Mouse (Mus musculus): Measurements from ENCODE around the gene Vtcn1. TPM values are rescaled to one million over a fixed set of nuclear protein-coding genes. Genes with fewer than 3 reads are reported as not detected.

Gene Vtcn1
- polyA plus RNA-seq, 1 experiment from 2014 or later = 0.08 TPM

GRCm38 (mm10) chr3:100861307-100862303 lies 36.3 kb downstream of the Vtcn1 start:
- TF ChIP-seq CTCF (IDR thresholded peaks at IDR 0.05; ENCODE audit: low read depth) = no peak
- WGBS = 76% methylated on average over 23 of the region's 23 CpGs
- no peak overlapping the region for H3K9ac ChIP-seq (ENCODE audit: low read depth, low read length)
- no peaks in the 10 kb centered on the region for H3K4me1 ChIP-seq (replicated peaks; ENCODE audit: control insufficient read depth, insufficient read depth, low read length)
- H3K27me3 ChIP-seq (replicated peaks; ENCODE audit: control insufficient read depth, insufficient read depth, low read length) = no peaks in the 10 kb centered on the region
- no peaks in the 10 kb centered on the region for H3K36me3 ChIP-seq (ENCODE audit: control insufficient read depth, insufficient read depth)
- no peaks in the 10 kb centered on the region for H3K9me3 ChIP-seq (ENCODE audit: control insufficient read depth)
- no peak for ATAC-seq
- H3K4me3 ChIP-seq (ENCODE audit: low read depth, low read length) = no peak overlapping the region
- no peak overlapping the region for H3K27ac ChIP-seq (ENCODE audit: low read depth, low read length)
- no peak overlapping the region for H3K4me2 ChIP-seq (replicated peaks; ENCODE audit: low read depth)

GRCm38 (mm10) chr3:100866946-100867345 lies 41.7 kb downstream of the Vtcn1 start:
- no peak overlapping the region for H3K4me2 ChIP-seq (replicated peaks; ENCODE audit: low read depth)
- no peak for ATAC-seq
- no peak overlapping the region for H3K4me3 ChIP-seq (ENCODE audit: low read depth, low read length)
- H3K4me1 ChIP-seq (replicated peaks; ENCODE audit: control insufficient read depth, insufficient read depth, low read length) = no peaks in the 10 kb centered on the region
- no peak for TF ChIP-seq CTCF (IDR thresholded peaks at IDR 0.05; ENCODE audit: low read depth)
- no peaks in the 10 kb centered on the region for H3K36me3 ChIP-seq (ENCODE audit: control insufficient read depth, insufficient read depth)
- no peaks in the 10 kb centered on the region for H3K9me3 ChIP-seq (ENCODE audit: control insufficient read depth)
- no peaks in the 10 kb centered on the region for H3K27me3 ChIP-seq (replicated peaks; ENCODE audit: control insufficient read depth, insufficient read depth, low read length)
- 86% methylated on average over 5 of the region's 5 CpGs for WGBS
- no peak overlapping the region for H3K9ac ChIP-seq (ENCODE audit: low read depth, low read length)
- no peak overlapping the region for H3K27ac ChIP-seq (ENCODE audit: low read depth, low read length)

DNA sequence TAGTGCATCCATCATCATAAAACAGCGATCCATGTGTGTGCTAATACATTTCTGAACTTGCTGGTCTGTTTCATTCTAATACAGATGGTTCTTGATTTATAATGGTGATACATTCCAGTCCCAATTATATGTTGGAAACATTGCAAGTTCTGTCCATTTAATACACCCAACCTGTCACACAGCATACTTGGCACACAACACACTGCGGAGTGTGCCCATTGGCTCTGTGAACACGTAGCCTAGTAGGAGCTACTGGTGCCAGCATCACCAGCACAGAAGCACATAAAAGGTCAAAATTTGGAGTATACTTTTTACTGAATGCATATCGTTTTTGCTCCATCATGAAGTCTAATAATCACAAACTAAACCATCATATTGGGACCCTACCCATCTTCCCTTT lies 51.8 kb downstream of the Vtcn1 start:
- no peaks in the 10 kb centered on the region for H3K9me3 ChIP-seq (ENCODE audit: control insufficient read depth)
- H3K9ac ChIP-seq (ENCODE audit: low read depth, low read length) = no peak overlapping the region
- WGBS = 90% methylated on average over 4 of the region's 4 CpGs
- no peaks in the 10 kb centered on the region for H3K27me3 ChIP-seq (replicated peaks; ENCODE audit: control insufficient read depth, insufficient read depth, low read length)
- no peak for TF ChIP-seq CTCF (IDR thresholded peaks at IDR 0.05; ENCODE audit: low read depth)
- no peak overlapping the region for H3K4me2 ChIP-seq (replicated peaks; ENCODE audit: low read depth)
- no peaks in the 10 kb centered on the region for H3K36me3 ChIP-seq (ENCODE audit: control insufficient read depth, insufficient read depth)
- no peak for ATAC-seq
- 0 out of 2 replicates have a peak, but pooled peaks cover 3% of the 10 kb centered on the region for H3K4me1 ChIP-seq (replicated peaks; ENCODE audit: control insufficient read depth, insufficient read depth, low read length)
- H3K27ac ChIP-seq (ENCODE audit: low read depth, low read length) = no peak overlapping the region
- no peak overlapping the region for H3K4me3 ChIP-seq (ENCODE audit: low read depth, low read length)

- Histone ChIP-seq H3K27ac (ENCODE audit: low read depth, low read length) (no peak overlapping the region), H3K4me2 (replicated peaks; ENCODE audit: low read depth) (no peak overlapping the region), H3K4me3 (ENCODE audit: low read depth, low read length) (no peak overlapping the region), H3K27me3 (replicated peaks; ENCODE audit: control insufficient read depth, insufficient read depth, low read length) (no peaks in the 10 kb centered on the region), H3K9ac (ENCODE audit: low read depth, low read length) (no peak overlapping the region), H3K36me3 (ENCODE audit: control insufficient read depth, insufficient read depth) (no peaks in the 10 kb centered on the region), H3K4me1 (replicated peaks; ENCODE audit: control insufficient read depth, insufficient read depth, low read length) (0 out of 2 replicates have a peak, but pooled peaks cover 3% of the 10 kb centered on the region), H3K9me3 (ENCODE audit: control insufficient read depth) (no peaks in the 10 kb centered on the region)
- no peak for TF ChIP-seq CTCF (IDR thresholded peaks at IDR 0.05; ENCODE audit: low read depth)
- 64% methylated on average over 6 of the region's 6 CpGs for WGBS
- ATAC-seq = no peak
Measured at GRCm38 (mm10) chr3:100881403-100881802, 56.1 kb downstream of the Vtcn1 start.

DNA sequence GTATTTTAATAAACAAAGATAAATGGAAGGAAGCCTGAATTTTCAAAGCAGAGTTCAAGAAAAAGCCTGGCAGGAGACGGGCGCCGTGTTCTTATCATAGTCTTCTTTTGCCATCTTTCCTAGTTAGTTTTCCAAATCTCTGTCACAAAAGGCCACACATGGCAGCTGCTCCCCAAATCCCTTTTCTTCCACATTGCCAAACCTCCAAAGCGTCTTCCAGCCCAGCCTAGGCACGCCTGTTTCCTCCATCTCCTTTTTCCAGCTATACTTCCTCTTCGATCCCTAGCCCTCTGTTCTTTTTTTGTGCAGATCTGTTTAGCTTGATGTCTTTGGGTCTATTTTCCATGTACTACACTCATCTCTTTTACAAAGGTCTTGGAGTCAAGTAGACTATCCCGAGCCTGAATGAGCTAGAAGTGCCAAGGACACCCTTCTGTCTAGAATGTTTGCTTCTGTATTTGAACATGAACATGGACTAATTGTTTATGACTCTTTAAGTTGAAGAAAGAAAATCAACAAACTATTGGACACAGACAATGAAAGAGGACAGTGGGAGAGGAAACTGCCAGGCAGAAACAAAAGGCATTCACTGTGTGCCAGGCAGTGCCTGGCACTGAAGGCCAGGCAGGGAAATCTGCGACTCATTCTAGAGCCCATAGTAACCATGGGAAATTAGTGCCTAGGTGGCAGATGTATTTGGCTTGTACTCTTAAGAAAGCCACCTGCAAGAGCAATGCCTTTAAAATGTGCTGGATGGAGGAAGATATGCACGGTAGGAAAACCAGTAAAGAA lies 56.8 kb downstream of the Vtcn1 start:
- no peak overlapping the region for H3K4me3 ChIP-seq (ENCODE audit: low read depth, low read length)
- no peak overlapping the region for H3K27ac ChIP-seq (ENCODE audit: low read depth, low read length)
- H3K4me1 ChIP-seq (replicated peaks; ENCODE audit: control insufficient read depth, insufficient read depth, low read length) = 0 out of 2 replicates have a peak, but pooled peaks cover 3% of the 10 kb centered on the region
- H3K4me2 ChIP-seq (replicated peaks; ENCODE audit: low read depth) = no peak overlapping the region
- no peaks in the 10 kb centered on the region for H3K27me3 ChIP-seq (replicated peaks; ENCODE audit: control insufficient read depth, insufficient read depth, low read length)
- ATAC-seq = no peak
- no peaks in the 10 kb centered on the region for H3K36me3 ChIP-seq (ENCODE audit: control insufficient read depth, insufficient read depth)
- H3K9me3 ChIP-seq (ENCODE audit: control insufficient read depth) = no peaks in the 10 kb centered on the region
- no peak overlapping the region for H3K9ac ChIP-seq (ENCODE audit: low read depth, low read length)
- 84% methylated on average over 9 of the region's 9 CpGs for WGBS
- TF ChIP-seq CTCF (IDR thresholded peaks at IDR 0.05; ENCODE audit: low read depth) = no peak

GRCm38 (mm10) chr3:100889234-100889633 lies 64.0 kb downstream of the Vtcn1 start:
- Histone ChIP-seq H3K4me2 (replicated peaks; ENCODE audit: low read depth) (no peak overlapping the region), H3K27me3 (replicated peaks; ENCODE audit: control insufficient read depth, insufficient read depth, low read length) (no peaks in the 10 kb centered on the region), H3K27ac (ENCODE audit: low read depth, low read length) (no peak overlapping the region), H3K4me3 (ENCODE audit: low read depth, low read length) (no peak overlapping the region), H3K36me3 (ENCODE audit: control insufficient read depth, insufficient read depth) (no peaks in the 10 kb centered on the region), H3K9me3 (ENCODE audit: control insufficient read depth) (no peaks in the 10 kb centered on the region), H3K4me1 (replicated peaks; ENCODE audit: control insufficient read depth, insufficient read depth, low read length) (no peaks in the 10 kb centered on the region), H3K9ac (ENCODE audit: low read depth, low read length) (no peak overlapping the region)
- ATAC-seq = no peak
- WGBS = 90% methylated on average over 1 of the region's 1 CpGs
- no peak for TF ChIP-seq CTCF (IDR thresholded peaks at IDR 0.05; ENCODE audit: low read depth)
